Mouse (Mus musculus) A20 (cell line): ENCODE results near the gene Gphn.
"Not testable (repeated sequence)": the region's sequence is repeated elsewhere in the genome, so short reads cannot be mapped to it uniquely, and the experiment has no call there.

Source experiments
- DNase-seq: peaks from one replicate; pipeline ENCODE4 v3.0.0-alpha.2; 2011; ENCODE audit warnings: low read depth, low spot score

Gphn gene

DNA sequence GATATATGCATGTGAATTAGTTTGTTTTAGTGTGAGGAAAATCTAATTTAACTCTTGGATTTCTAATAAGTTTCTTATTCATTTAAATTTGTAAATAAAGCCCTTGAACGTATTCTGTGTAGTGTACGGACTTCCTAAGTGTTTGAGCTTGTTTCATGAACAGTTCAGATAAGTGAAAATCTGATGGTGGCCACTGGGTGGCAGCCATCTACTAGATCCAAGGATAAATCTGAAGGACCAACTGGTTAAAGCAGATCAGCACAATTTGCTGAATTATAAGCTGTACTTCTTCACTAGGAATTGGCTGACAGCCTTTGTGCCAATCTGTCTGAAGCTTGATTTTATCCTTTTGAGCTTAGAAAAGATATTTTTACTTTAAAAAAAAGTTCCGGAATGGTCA lies 105.9 kb downstream of the Gphn start:
- peak; percentile 58 for DNase-seq

GRCm38 (mm10) chr12:78356472-78356871 lies 130.3 kb downstream of the Gphn start:
- DNase-seq, result no peak

GRCm38 (mm10) chr12:78389267-78389666 lies 163.1 kb downstream of the Gphn start:
- no peak for DNase-seq

- DNase-seq, result no peak
These were observed 169.1 kb downstream of the Gphn start for GRCm38 (mm10) chr12:78395297-78395696.

DNA sequence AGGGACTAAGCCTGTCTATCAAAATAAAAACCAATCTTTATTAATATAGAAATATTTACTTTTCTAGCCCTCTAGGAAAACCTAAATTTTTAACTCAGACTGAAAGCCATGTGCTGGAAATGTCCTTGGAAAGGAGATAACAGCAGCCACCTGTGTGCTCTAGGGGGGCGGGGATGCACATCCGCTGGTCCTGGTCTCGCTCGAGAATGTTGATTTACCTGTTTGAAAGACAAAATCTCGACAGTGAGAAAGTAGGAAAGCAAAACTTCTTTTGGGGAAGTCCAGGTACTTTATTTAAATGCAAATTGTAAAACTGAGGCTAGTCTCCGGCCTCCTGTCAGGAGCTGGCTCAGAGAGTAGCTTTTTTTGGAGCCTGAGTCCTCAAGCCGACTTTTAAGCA lies 181.3 kb downstream of the Gphn start:
- DNase-seq, result not testable (repeated sequence)

GRCm38 (mm10) chr12:78522176-78522575 lies 296.0 kb downstream of the Gphn start:
- no peak for DNase-seq

DNA sequence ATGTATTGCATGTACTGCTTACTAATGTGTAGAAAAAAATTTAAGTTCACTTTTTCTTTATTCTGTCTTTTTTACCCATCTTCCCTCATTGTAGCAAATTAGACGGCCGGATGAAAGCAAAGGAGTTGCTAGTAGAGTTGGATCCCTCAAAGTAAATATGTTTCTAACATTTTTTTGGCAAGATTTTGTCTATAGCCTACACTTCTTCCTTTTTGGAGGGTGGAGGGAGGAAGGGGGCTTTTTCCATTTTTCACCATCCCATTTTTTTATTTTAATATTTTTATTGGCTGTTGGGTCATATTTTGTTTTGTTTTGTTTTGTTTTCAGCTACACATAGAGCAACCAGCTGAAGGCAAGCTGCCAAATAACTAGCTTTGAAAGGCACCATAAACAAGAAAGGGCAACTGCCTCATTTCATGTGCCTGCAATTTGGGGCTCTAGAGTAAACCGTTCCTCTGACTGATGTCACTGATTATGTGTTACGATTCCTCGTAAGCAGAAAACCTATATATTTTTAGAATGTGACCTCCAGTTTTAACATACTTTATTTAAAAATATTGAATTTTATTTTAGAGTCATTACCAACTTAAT lies 296.7 kb downstream of the Gphn start:
- no peak for DNase-seq

- DNase-seq, result not testable (repeated sequence)
These were observed 311.4 kb downstream of the Gphn start for GRCm38 (mm10) chr12:78537590-78537989.

DNA sequence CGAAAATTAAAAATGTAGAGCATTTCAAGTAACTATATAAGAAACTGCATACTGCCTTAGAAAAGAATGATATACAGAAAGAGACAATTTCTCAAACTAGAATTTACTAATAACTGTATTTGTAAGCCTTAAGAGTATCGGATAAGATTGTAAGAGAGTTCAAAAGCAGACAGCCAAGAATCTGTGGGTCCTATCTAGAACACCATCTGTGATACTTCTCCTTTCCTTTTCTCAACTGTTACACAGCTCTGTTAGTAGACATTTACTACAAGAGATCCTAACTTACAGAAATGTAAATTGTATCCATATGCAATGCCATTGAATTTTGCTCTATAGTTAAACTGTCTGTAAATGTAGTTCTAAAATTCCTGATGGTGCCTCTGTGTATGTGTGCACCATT lies 324.7 kb downstream of the Gphn start:
- DNase-seq, result no peak

GRCm38 (mm10) chr12:78631816-78632215 lies 405.6 kb downstream of the Gphn start:
- no peak for DNase-seq

GRCm38 (mm10) chr12:78639466-78639865 lies 413.3 kb downstream of the Gphn start:
- no peak for DNase-seq

DNA sequence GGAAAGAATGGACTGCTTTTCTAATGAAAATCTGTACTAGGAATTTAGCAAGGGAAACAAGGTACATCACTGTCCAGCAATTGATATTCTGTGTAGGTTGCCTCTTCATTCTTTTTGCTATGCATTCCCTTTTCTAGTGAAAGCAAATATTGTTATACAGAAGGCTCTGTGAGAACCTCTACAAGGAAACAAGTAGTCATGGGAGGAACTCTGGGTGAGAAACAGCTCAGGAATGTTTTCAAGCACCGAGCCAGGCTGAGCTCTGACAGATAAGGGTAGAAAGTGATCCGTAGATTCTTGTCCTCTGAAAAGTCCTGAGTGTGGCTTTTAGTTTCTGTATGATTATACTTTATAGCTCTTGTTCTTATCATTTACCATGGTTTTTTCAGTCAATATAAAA lies 413.9 kb downstream of the Gphn start:
- DNase-seq, result no peak

DNA sequence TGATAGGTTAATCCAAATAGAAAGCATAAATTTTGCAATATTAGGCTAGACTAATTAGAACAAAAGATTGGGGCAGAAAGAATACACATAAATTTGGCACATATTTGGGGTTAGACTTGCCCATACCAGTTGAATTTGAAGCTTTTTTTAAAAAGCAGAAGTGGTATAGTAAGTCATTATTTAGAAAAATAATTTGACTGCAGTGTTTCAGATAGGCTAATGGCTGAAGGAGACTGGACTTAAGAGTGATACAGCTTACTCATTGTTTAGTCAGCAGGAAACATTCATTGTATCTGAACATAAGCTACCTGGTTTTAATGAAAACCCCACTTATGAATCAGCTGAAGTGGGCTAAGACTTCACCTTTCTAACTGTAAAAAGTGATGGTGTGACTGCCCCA lies 415.0 kb downstream of the Gphn start:
- DNase-seq, result peak; percentile 56

DNA sequence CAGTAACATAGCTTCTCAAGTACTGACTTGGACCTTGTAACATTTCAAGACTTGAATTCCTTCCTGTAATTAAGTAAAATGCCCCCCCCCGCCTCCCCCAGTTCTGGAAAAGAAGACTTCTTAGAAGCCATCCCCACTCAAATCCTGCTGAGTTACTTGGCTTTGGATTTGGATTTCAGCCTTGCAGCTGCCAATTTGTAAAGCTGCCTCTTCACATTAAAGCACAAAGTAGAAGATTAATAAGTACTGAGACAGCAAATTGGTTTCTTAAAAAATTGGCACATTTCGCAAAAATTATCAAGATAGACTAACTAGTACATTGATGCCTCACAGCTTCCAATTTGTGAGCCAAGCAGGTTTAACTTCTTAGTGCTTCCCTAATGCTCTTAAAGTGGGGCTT lies 417.5 kb downstream of the Gphn start:
- DNase-seq, result no peak

GRCm38 (mm10) chr12:78645282-78645681 lies 419.1 kb downstream of the Gphn start:
- no peak for DNase-seq

GRCm38 (mm10) chr12:78659718-78660304 lies 433.6 kb downstream of the Gphn start:
- no peak for DNase-seq

- DNase-seq, result no peak
These were observed 452.1 kb downstream of the Gphn start for GRCm38 (mm10) chr12:78678101-78678806.

- no peak for DNase-seq
These were observed 452.6 kb downstream of the Gphn start for GRCm38 (mm10) chr12:78678807-78679189.

- DNase-seq, result no peak
These were observed 454.9 kb downstream of the Gphn start for GRCm38 (mm10) chr12:78681048-78681447.

- DNase-seq, result no peak
These were observed 456.1 kb downstream of the Gphn start for GRCm38 (mm10) chr12:78682279-78682678.

DNA sequence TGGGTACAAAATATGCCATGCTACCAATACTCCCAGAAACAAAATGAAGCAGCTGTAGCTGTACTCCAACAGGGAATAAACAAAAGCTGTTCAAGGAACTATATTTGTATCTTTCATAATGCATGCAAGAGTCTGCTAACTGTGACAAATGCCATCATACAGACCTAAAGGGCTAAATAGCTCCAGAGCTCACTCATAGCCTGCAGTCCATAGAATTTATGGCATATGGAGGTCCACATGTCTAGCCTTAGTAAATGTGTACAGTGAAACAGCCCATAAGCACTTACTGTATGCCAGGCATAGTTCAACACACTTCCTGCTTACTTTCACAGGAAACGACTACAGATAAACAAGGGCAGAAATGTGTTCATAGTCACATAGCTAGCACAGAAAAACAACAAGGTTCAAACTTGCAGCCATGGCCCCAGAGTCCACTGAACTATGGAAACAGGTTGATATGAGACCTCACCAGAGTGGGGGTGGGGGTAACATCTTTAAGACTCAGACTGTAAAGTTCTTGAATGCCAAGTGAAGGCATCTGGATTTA lies 459.6 kb downstream of the Gphn start:
- no peak for DNase-seq

GRCm38 (mm10) chr12:78688876-78689275 lies 462.7 kb downstream of the Gphn start:
- no peak for DNase-seq

DNA sequence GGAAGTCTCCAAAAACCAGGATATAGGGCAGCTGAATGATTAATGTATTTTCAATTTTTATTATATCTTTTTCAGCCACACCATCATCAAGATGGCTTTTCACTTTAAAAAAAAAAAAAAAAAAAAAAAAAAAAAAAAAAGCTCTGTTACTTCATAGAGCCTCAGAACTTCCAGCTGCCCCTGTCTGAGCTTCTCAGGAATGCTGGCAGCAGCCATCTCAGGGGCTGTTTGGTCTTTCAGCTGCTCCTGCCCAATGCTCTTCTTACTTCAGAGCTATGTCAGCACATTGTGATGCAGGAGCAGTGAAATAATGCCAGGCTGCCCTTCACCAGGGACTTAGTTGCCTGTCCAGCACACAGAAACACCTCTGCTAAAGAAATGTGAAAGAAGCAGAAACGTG lies 465.1 kb downstream of the Gphn start, which contains the start of gene Fam71d:
Gene Fam71d (plus strand): TSS at position 211 of the 400 bp plus-strand sequence.
- DNase-seq, result no peak
